Mouse (Mus musculus) MEL (cell line): Measurements from ENCODE around the gene Cers6.

ENCODE experiments used
- BHLHE40 ChIP-seq: IDR thresholded peaks from 2 replicates; pipeline ENCODE4 v1.6.1; 2012; ENCODE audit warnings: low read depth, mild to moderate bottlenecking, inconsistent platforms, low read length, improper control_type of control experiment, borderline replicate concordance
- E2F4 ChIP-seq: IDR thresholded peaks from 2 replicates; pipeline ENCODE4 v1.6.1; 2011; ENCODE audit warnings: low read depth, low read length, improper control_type of control experiment, borderline replicate concordance
- JUND ChIP-seq: IDR thresholded peaks from 2 replicates; pipeline ENCODE4 v1.6.1; 2011; ENCODE audit warnings: low read depth, mild to moderate bottlenecking, improper control_type of control experiment, low read length
- POLR2AphosphoS2 ChIP-seq: IDR thresholded peaks from 2 replicates; pipeline ENCODE4 v1.6.1; 2011; ENCODE audit warnings: low read length, improper control_type of control experiment
- RAD21 ChIP-seq: IDR thresholded peaks from 2 replicates; pipeline ENCODE4 v1.6.1; 2011; ENCODE audit warnings: mild to moderate bottlenecking, low read depth, low read length, improper control_type of control experiment
- SIN3A ChIP-seq: IDR thresholded peaks from 2 replicates; pipeline ENCODE4 v1.6.1; 2012; ENCODE audit warnings: low read length, improper control_type of control experiment, inconsistent platforms
- TAL1 ChIP-seq: IDR thresholded peaks from 2 replicates; pipeline ENCODE4 v1.6.1; 2012; ENCODE audit warnings: mild to moderate bottlenecking, inconsistent platforms, low read length, moderate library complexity, mixed read lengths

DNA sequence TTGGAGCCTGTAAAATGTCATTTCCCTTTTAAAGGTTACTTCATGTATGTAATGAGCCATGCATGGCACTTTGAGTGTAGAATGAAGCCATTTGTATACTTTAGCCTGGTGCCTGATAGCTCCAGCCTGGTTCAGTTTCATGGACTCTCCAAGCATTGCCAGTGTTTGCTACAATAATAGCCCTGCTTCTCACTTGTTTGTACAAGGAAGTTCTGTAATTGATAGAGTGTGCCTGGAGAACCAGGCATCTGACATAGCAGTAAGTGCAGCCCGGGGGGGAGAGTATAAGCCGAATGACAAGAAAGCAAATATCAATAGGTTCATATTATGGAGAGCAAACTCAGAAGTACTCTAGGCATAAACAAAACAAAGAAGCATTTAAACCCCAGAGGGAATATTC lies 171.3 kb downstream of the Cers6 start:
- TF ChIP-seq RAD21: no peak
- no peak for TF ChIP-seq E2F4
- TF ChIP-seq SIN3A: no peak
- TF ChIP-seq POLR2AphosphoS2: no peak
- TF ChIP-seq TAL1: no peak
- no peak for TF ChIP-seq JUND
- no peak for TF ChIP-seq BHLHE40
